Mouse (Mus musculus): ENCODE measurements around the gene Fth1. TPM values are rescaled to one million over a fixed set of nuclear protein-coding genes. Genes with fewer than 3 reads are reported as not detected.

The Fth1 gene
- polyA plus RNA-seq, 2 experiments from 2014 or later, result 1,834 to 2,304 TPM

DNA sequence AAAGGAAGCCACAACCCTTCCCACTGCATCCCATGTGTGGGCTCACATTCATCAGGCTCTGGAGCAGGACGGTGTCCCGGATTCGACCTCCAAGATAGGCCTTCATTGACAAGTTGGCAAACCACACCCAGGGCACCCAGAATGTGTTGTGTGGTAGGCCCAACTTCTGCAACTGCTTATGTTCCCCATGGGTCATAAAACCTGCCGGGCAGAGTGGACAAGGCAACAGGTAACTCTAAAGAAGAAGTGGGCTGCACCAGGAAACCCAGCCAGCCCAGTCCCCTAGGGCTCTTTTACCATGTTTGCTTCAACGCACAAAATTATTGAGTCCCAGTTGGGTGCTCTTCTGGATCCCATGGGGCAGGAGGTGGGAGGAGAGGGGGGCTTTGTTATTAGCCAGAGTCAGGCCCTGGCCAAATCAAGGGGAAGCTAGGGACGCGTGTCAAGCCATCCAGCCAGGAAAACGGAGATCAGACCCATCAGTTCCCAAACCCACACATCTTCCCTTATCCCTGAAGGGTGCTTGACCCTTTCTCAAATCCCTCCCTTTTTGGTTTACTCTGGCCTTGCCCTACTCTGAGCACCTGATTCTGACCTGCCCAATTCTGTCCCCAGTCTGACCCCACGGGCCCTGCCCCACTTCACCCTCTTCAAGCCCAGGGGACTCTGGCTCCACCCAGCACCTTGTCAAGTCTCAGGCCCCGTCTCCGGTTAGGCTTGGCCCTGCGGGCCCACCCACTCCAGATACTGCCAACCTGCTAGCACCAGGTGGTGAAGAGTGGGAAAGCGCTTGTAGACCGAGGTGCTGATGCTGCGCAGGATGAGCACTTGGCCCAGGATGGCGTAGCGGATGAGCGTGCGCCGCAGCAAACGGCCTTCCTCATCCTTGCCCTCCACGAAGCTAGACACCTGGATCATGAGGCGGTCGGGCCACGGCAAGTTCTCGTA lies 11.9 kb downstream of the Fth1 start:
- ATAC-seq, result no peak

DNA sequence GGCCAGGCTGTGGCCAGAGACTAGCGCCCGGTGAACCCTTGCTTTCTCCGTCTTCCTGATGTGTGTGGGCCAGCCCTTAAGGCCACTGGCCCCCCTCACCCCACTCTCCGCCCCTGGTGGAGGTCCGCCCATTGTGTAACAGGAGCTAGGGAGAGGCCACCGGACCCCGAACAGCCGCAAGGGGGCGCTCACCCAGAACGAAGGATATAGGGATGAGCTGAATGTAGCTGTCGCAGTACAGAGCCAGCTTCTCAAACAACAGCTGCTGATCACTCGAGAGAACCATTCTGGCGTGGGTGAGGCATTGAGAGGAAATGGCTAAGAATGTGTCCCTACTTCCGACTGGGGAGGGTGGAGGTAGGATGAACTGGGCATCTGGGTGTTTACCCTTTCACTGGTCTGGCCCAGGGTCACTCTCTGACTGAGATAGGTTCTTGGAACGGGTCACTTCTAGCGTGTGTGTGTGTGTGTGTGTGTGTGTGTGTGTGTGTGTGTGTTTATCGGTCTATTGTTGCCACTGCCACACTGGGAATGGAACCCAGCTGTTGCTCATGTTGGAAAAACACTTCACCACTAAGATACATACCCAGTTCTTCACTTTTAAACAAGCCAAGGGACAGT lies 12.7 kb downstream of the Fth1 start:
- no peak for ATAC-seq

DNA sequence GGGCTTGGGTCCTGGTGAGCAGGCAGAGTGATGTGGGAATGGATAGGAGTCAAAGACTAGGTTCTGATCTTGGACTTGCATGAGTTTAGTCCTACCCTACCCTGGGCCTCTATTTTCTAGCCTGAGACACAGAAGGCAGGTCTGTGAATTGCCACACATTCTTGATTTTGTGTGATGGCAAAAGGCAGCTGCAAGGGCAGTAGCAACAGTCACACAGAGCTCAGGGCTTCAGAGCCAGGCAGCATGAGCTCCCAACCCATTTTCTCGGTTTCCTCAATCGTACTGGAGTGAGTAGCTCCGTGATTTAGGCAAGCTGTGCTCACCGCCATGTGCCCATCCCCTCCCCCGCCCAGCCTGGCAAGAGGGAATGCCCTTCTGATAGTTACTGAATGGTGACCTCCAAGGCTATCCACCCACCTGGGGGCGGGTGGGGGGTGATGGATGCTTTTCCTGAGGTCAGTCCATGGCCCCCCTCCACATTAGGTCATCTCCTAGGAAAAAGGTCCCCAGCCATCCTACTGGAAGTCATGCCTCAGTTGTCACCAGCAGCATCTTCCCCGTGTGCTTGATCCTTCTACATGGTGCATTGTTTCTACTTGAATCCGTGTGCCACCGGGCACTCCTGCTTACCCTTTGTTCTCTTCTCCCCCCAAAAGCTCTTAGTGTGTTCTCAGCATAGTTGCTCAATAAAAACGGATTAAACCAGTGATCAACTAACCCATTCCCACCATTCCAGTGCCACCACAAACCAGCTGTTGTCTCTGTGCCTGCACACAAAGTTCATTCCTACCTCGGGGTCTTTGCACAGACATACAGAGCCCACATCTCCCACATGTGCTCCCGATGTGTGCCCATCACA lies 17.0 kb downstream of the Fth1 start:
- no peak for ATAC-seq

DNA sequence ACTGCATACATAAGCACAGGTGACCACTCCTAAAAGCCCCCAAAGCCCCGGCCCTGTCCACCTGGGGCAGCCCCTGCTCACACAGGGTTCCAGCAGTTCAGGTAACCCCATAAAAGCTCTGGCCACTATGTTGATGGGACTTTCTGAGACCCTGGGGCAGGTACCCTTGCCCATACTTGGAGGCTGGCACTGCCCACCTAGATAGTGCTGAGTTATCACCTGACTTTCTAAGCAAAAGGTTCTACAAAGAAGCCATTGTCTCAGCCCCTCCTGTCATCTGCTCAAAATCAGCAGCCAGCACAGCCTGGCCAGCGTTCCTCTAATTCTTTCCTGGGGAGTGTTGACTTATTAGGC lies 17.6 kb downstream of the Fth1 start:
- ATAC-seq, result no peak

DNA sequence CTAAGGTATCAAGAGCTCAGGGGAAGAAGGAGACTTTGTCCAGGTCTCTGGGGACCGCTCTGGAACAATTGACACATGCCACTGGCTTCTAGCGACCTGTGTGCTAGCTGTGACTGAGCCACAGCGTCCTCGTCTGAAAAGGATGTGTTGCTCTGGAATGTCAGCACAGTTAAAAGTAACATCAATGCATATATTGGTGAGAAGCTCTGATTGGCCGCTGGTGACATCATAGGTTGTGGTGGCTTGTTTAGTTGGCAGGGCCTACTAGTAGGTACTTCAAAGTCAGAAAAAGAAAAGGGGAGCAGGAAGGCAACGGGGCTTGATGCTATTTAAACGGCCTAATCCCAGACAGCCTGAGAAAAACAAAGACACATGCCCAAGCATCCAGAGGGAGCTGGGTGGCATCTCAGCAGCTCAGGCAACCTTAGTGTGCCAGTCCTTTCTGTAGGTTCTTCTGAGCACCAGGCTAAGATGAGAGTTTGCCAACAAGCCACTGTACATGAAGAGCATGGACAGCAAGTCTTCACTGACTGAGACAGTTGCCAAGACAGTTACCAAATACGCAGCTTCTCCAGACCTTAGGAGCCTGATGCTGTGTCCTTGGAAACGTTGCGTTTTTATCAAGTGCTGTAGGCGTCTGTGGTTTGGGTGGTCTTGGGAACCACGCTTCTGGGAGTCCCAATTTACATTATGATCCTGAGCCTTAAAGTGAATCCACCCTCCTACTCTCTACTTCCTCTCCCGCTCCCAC lies 18.5 kb downstream of the Fth1 start:
- ATAC-seq, result no peak

- no peak for ATAC-seq
These were observed 19.9 kb downstream of the Fth1 start for GRCm38 (mm10) chr19:10000330-10000729.

DNA sequence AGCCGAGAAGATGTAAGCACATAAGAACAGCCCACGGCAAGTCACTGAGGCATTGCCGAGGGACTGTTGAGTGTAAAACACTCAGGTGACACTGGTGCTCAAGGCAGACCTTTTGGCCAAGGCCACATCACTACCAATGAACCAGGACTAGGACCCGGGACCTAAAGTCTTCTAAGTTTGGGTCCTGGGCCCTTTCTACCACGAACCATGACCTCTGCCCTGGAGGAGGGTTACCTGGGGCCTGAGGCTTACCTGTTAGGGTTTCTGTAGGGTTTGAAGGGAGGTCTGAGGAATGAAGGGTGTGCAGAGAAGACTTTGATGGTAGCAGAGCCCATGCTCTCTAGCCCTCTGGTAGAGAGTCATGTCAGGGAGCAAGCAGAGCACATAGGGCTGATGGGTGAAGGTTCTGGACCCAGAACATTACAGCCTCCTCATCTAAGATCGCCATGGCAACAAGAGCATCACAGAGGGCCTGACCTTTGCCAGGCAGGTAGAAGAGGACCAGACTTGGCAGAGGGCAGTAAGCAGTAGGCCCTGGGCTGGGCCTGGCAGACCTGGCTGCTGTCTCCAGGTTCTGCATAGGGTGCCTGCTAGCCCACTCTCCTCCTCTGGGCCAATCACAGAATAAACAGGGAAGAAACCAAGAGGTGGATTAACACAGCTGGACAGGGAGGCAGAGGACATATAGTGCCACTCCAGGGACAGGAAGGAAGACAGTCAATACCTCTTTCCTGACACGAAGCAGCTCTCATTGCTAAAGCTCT lies 21.0 kb downstream of the Fth1 start, which contains the start of the genes Best1 and Rab3il1:
TSS of gene Best1 (minus strand) at position 428 of the 764 bp plus-strand sequence.
TSS of gene Rab3il1 (plus strand) at position 464 of the 764 bp plus-strand sequence.
- ATAC-seq, result no peak

GRCm38 (mm10) chr19:10003696-10004095 lies 23.3 kb downstream of the Fth1 start:
- ATAC-seq, result no peak

DNA sequence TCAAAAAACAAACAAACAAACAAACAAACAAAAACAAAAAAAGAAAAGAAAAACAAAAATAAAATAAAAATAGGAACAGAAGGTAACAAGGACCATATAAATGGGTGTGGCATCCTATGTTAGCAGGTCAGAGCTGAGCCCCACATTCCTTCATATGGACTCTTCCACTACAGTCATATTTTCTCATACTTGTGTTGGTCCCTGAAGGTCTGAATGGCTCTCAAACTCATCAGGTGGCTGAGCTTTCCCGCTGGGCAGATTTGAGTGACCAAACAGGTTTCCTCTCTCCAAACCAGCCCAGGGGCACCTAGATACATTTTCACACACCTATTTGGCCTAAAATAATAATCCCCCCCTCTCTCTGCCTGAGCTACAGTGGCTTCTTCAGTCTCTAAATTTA lies 31.0 kb downstream of the Fth1 start:
- ATAC-seq, result no peak

DNA sequence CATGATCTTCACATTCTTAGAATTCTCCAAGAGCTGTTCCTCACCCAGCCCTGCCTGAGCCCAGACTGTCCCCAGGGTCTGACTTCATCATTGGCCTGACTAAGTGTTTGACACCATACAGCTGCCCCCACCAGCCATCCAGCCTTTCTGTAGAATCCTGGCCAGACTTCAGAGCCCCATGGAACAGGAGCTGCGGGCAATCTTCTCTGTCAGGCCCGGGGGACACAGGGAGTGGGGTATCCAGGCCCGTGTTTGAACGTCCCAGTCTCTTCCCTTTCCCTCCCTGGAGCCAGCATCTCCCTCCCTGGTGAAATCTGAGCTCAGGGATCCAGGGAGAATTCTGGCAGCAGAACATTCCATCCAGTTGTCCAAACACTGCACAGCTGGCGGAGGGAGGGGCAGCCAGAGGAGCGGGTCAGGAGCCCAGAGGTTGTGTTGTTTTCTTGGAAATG lies 32.5 kb downstream of the Fth1 start:
- no peak for ATAC-seq

DNA sequence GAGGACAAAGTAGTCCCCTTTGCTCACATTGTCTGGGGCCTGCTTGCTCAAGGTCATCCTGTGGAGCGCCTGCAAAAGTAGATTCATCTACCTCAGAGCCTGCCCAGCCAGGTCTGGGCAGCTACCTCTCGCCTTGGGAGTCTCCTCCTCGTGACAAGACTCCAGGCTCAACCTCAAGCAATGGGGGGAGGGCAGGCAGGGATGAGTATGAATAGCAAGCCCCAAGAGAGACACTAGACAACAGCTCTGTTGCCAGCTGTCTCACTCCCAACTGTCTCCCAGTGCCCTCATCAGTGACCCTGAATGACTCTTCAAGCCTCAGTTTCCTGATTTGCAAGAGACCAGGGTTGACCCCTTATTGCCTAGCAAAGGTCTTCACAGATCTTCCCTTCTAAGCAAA lies 33.0 kb downstream of the Fth1 start:
- no peak for ATAC-seq

GRCm38 (mm10) chr19:10013913-10014312 lies 33.5 kb downstream of the Fth1 start:
- ATAC-seq, result no peak

- ATAC-seq, result no peak
These were observed 34.4 kb downstream of the Fth1 start for GRCm38 (mm10) chr19:10014824-10015223.

DNA sequence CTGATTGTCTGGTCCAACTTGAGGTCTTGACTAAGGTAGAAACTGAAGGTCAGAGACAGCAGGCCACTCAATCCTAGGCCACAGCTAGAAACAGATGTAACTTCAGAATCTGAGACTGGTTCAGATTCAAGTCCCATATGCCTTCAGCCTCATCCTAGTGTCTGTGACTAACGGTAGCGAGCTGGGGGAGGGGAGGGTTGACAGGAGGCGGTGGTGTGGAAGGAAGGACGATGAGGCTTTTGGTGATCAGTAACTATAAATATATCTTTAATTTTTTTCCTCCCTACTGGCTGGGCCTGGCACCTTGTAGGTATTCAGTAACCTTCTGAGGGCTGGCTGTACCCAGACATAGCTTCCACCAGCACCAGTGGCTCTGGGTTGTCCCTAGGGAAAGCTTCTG lies 35.0 kb downstream of the Fth1 start:
- no peak for ATAC-seq

DNA sequence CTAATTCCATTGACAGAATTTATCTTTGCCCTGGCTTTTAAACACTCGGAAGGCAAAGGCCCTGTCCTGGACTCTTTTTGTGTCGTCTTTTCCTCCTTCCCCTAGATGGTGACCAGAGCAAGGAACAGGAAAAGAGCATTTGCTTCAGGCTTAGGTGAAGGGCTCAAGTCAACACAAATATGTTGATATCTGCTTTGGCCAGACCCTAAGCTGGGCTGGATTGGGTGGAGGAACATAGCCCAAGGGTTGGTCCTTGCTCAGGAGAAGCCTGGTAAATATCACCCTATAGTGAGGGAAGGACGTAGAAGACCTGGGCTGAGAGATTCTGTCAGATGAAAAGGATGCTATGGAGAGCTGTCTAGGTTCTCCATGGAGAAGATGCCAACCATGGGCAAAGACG lies 35.8 kb downstream of the Fth1 start:
- ATAC-seq, result no peak

GRCm38 (mm10) chr19:10017637-10018526 lies 37.5 kb downstream of the Fth1 start:
- no peak for ATAC-seq

- no peak for ATAC-seq
These were observed 38.1 kb downstream of the Fth1 start for GRCm38 (mm10) chr19:10018527-10018818.

DNA sequence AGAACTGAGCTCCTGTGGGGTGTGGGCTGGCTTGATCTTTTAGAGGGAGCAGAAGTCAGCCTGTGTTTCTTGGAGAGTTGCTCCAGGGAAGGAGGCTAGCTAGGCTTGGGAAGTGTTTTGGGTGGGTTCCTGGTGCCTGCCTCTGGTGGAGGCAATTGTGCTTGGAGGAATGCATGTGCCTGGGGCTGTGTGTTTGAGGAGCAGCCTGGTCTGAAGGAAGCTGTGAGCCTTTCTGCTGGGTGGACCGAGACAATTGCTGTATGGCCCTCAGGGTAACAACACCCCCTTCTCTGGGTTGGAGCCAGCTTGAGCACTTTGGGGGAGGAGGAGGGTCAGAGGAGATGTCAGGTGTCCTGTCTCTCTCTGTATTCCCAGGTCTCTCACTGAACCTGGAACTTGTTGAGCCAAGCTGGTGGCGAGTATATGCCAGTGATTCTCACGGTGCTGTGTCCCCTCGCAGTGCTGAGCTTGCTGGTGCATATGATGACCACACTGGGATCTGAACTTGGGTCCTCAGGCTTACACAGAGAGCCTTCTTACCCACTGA lies 38.9 kb downstream of the Fth1 start:
- no peak for ATAC-seq

GRCm38 (mm10) chr19:10021981-10022380 lies 41.6 kb downstream of the Fth1 start:
- ATAC-seq, result no peak

Measured in activated CD4-positive, CD25-positive, alpha-beta regulatory T cell, adult 4 months (primary cell).